Mouse (Mus musculus): ENCODE results near the gene Rcsd1.

- TF ChIP-seq CTCF (IDR thresholded peaks at IDR 0.05; ENCODE audit: low read depth) = no peak
- no peak for TF ChIP-seq EP300 (IDR thresholded peaks at IDR 0.05; ENCODE audit: low read depth)
Measured at GRCm38 (mm10) chr1:165625058-165625457, 84.5 kb downstream of the Rcsd1 start.
